In genomic region chr5:146844301-146844941, GRCm38 (mm10) we compare ENCODE assay signal across 8 mouse cellular contexts. TPM values are rescaled to one million over a fixed set of nuclear protein-coding genes. Genes with fewer than 3 reads are reported as not detected.
DNase-seq lines count a peak whose midpoint lies in the region; ATAC-seq and TF ChIP-seq lines count a peak whose summit lies in the region.

No protein-coding gene starts in this region.

- TF ChIP-seq POLR2A in cerebellum, adult 2 months (IDR thresholded peaks at IDR 0.05; ENCODE audit: borderline replicate concordance, insufficient read depth, low read length), result no peak

- H3K9ac ChIP-seq in forebrain, embryonic 14.5 days (ENCODE audit: low read length), result peak overlapping the region; percentile 69
- no peak overlapping the region for H3K9ac ChIP-seq in liver, embryonic 15.5 days
- H3K9ac ChIP-seq in stomach, postnatal 0 days (ENCODE audit: low read length), result peak overlapping the region; percentile 74

- ATAC-seq in forebrain, embryonic 14.5 days, result peak; percentile 59
- ATAC-seq in liver, embryonic 15.5 days (ENCODE audit: insufficient read depth), result peak; percentile 10; the same call in 1 of the 2 replicates
- peak; percentile 20; the same call in 1 of the 2 replicates for ATAC-seq in stomach, postnatal 0 days (ENCODE audit: low FRiP score, low TSS enrichment)

- TF ChIP-seq EP300 in stomach, postnatal 0 days (optimal IDR thresholded peaks at IDR 0.05), result no peak

- WGBS in cerebellum, adult 2 months, result 32% methylated on average over 6 of the region's 6 CpGs
- 2% methylated on average over 6 of the region's 6 CpGs for WGBS in forebrain, embryonic 14.5 days
- WGBS in liver, embryonic 15.5 days (ENCODE audit: insufficient replicate concordance), result 13% methylated on average over 6 of the region's 6 CpGs
- WGBS in stomach, postnatal 0 days, result 21% methylated on average over 6 of the region's 6 CpGs

- H3K9me3 ChIP-seq in forebrain, embryonic 14.5 days (replicated peaks; ENCODE audit: control insufficient read depth, low read length), result no peaks in the 10 kb centered on the region
- no peaks in the 10 kb centered on the region for H3K9me3 ChIP-seq in liver, embryonic 15.5 days (replicated peaks)
- H3K9me3 ChIP-seq in stomach, postnatal 0 days (ENCODE audit: control insufficient read depth, low read length), result no peaks in the 10 kb centered on the region

- H3K4me1 ChIP-seq in cerebellum, adult 2 months (ENCODE audit: control insufficient read depth, insufficient read depth, low read length), result no peaks in the 10 kb centered on the region
- H3K4me1 ChIP-seq in forebrain, embryonic 14.5 days (ENCODE audit: control insufficient read depth, insufficient read depth, low read length), result peaks cover 8% of the 10 kb centered on the region
- peaks cover 24% of the 10 kb centered on the region for H3K4me1 ChIP-seq in liver, embryonic 15.5 days (replicated peaks)
- 0 out of 2 replicates have a peak, but pooled peaks cover 4% of the 10 kb centered on the region for H3K4me1 ChIP-seq in stomach, postnatal 0 days (replicated peaks; ENCODE audit: control insufficient read depth, insufficient read depth)

- no peak overlapping the region for H3K27ac ChIP-seq in cerebellum, adult 2 months (ENCODE audit: insufficient read depth, low read length)
- H3K27ac ChIP-seq in forebrain, embryonic 14.5 days (ENCODE audit: low read depth, low read length), result peak overlapping the region; percentile 34
- no peak overlapping the region for H3K27ac ChIP-seq in liver, embryonic 15.5 days (replicated peaks)
- H3K27ac ChIP-seq in stomach, postnatal 0 days (replicated peaks), result peak overlapping the region; percentile 30; the same call in 1 of the 2 replicates

- H3K4me3 ChIP-seq in cerebellum, adult 2 months (replicated peaks; ENCODE audit: insufficient read depth, low read depth, low read length), result peak overlapping the region; percentile 50
- peak overlapping the region; percentile 55 for H3K4me3 ChIP-seq in forebrain, embryonic 14.5 days (ENCODE audit: low read depth, low read length)
- peak overlapping the region; percentile 56 for H3K4me3 ChIP-seq in liver, embryonic 15.5 days (replicated peaks)
- peak overlapping the region; percentile 57 for H3K4me3 ChIP-seq in stomach, postnatal 0 days (ENCODE audit: low read depth, low read length)

- TF ChIP-seq CTCF in cerebellum, adult 2 months (IDR thresholded peaks at IDR 0.05; ENCODE audit: borderline replicate concordance, insufficient read depth, low read depth, low read length), result peak; percentile 43; the same call in 1 of the 2 replicates
- TF ChIP-seq CTCF in stomach, postnatal 0 days (IDR thresholded peaks at IDR 0.05; ENCODE audit: low read depth), result peak; percentile 49

- peak overlapping the region; percentile 92 for H3K4me2 ChIP-seq in forebrain, embryonic 14.5 days (ENCODE audit: low read length)
- H3K4me2 ChIP-seq in liver, embryonic 15.5 days, result peak overlapping the region; percentile 84
- H3K4me2 ChIP-seq in stomach, postnatal 0 days (replicated peaks; ENCODE audit: low read depth), result peak overlapping the region; percentile 96

- H3K36me3 ChIP-seq in forebrain, embryonic 14.5 days (ENCODE audit: control insufficient read depth, insufficient read depth, low read length), result peaks cover 5% of the 10 kb centered on the region; the same call in 1 of the 2 replicates
- no peaks in the 10 kb centered on the region for H3K36me3 ChIP-seq in liver, embryonic 15.5 days (replicated peaks)
- no peaks in the 10 kb centered on the region for H3K36me3 ChIP-seq in stomach, postnatal 0 days (ENCODE audit: control insufficient read depth, insufficient read depth, low read length)

- H3K27me3 ChIP-seq in cerebellum, adult 2 months (ENCODE audit: control insufficient read depth, insufficient read depth, low read length), result no peaks in the 10 kb centered on the region
- H3K27me3 ChIP-seq in forebrain, embryonic 14.5 days (replicated peaks; ENCODE audit: control insufficient read depth, insufficient read depth, low read length), result no peaks in the 10 kb centered on the region
- H3K27me3 ChIP-seq in liver, embryonic 15.5 days, result peaks cover 47% of the 10 kb centered on the region
- H3K27me3 ChIP-seq in stomach, postnatal 0 days (ENCODE audit: control insufficient read depth, insufficient read depth, low read length), result no peaks in the 10 kb centered on the region

- peak in 1 of 2 experiments; percentile 26 for DNase-seq in cerebellum, adult 2 months
- no peak for DNase-seq in cerebellum, postnatal 36 days
- peak; percentile 41 to 42 for DNase-seq in B cell, adult 2 months
- peak; percentile 64 for DNase-seq in forebrain, embryonic 14.5 days (ENCODE audit: low spot score)
- DNase-seq in stomach, postnatal 0 days (ENCODE audit: low spot score), result no peak
- DNase-seq in adipocyte (ENCODE audit: low spot score), result no peak
- DNase-seq in right cerebral cortex, postnatal 10 days (ENCODE audit: low spot score in 2 of 2), result no peak

RNA-seq across cellular contexts. Expression of gene Rasl11a, which starts 0.5 kb away (rescaled TPM):
- 5.6 and 7.4 TPM in 2 replicates for polyA plus RNA-seq in cerebellum, adult 2 months (2012; rRNA removed)
- 6.4 and 8.6 TPM in 2 replicates for polyA plus RNA-seq in forebrain, embryonic 14.5 days (2014; fragmentation: Nextera tagmentation; extraction: Ambion mirVana)
- polyA plus RNA-seq in liver, embryonic 15.5 days (2015; fragmentation: Nextera tagmentation; extraction: Ambion mirVana), result 1.8 and 2.1 TPM in 2 replicates
- polyA plus RNA-seq in stomach, postnatal 0 days (2015; fragmentation: Nextera tagmentation; extraction: Ambion mirVana), result 13.7 and 13.8 TPM in 2 replicates

RNA-seq across cellular contexts. Expression of gene Rpl21, which starts 11.7 kb away (rescaled TPM):
- polyA plus RNA-seq in cerebellum, adult 2 months (2012; rRNA removed), result 269 and 342 TPM in 2 replicates
- 391 and 517 TPM in 2 replicates for polyA plus RNA-seq in forebrain, embryonic 14.5 days (2014; fragmentation: Nextera tagmentation; extraction: Ambion mirVana)
- polyA plus RNA-seq in liver, embryonic 15.5 days (2015; fragmentation: Nextera tagmentation; extraction: Ambion mirVana), result 224 and 276 TPM in 2 replicates
- 515 and 522 TPM in 2 replicates for polyA plus RNA-seq in stomach, postnatal 0 days (2015; fragmentation: Nextera tagmentation; extraction: Ambion mirVana)

RNA-seq across cellular contexts. Expression of gene Usp12, which starts 49.6 kb away (rescaled TPM):
- 26.5 and 27.0 TPM in 2 replicates for polyA plus RNA-seq in cerebellum, adult 2 months (2012; rRNA removed)
- polyA plus RNA-seq in forebrain, embryonic 14.5 days (2014; fragmentation: Nextera tagmentation; extraction: Ambion mirVana), result 9.6 and 10.5 TPM in 2 replicates
- 7.5 and 7.6 TPM in 2 replicates for polyA plus RNA-seq in liver, embryonic 15.5 days (2015; fragmentation: Nextera tagmentation; extraction: Ambion mirVana)
- 10.4 and 10.5 TPM in 2 replicates for polyA plus RNA-seq in stomach, postnatal 0 days (2015; fragmentation: Nextera tagmentation; extraction: Ambion mirVana)

Comparison
In these comparisons a context has a peak if more than half of its experiments do, and no peak if none do; other contexts are left out.
1. DNase-seq: peak in B cell, adult 2 months (2 of 2) and forebrain, embryonic 14.5 days (single experiment); none in cerebellum, postnatal 36 days (0 of 2), stomach, postnatal 0 days (single experiment), adipocyte (single experiment) and right cerebral cortex, postnatal 10 days (0 of 2).
2. H3K27ac ChIP-seq: peak in forebrain, embryonic 14.5 days (single experiment) and stomach, postnatal 0 days (single experiment); none in cerebellum, adult 2 months (single experiment) and liver, embryonic 15.5 days (single experiment).
3. Peak in every context shown above with its lines, with median percentiles within 50 percentile points of each other: H3K4me3 ChIP-seq, ATAC-seq and H3K4me2 ChIP-seq.